Mouse (Mus musculus): ENCODE data around the gene Luzp4. TPM values are rescaled to one million over a fixed set of nuclear protein-coding genes. Genes with fewer than 3 reads are reported as not detected.
"Not testable (repeated sequence)": the region's sequence is repeated elsewhere in the genome, so short reads cannot be mapped to it uniquely, and the experiment has no call there.

The Luzp4 gene
- not detected in 2 replicates for total RNA-seq (2014; fragmentation: Nextera tagmentation)
- total RNA-seq (2017), result not detected in 2 replicates

DNA sequence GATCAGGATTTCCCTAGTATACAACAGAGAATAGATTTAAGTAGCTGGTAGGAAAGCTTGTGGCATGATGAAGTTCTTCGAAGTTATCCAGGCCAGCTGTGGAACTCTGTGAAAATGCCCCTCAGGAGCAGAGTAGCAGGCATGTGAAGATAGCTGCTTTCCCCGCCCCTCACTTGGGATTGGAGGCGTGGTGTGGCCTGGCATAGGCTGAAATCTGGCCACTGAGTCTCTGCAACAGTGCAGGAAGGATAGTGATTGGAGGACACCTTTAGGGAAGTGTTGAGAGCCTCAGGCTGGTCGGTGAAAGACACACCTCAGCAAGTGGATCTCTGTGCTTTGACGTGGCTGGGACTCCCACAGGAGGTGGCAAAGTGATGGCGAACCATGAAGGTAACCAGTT is at the start of gene Luzp4:
TSS of gene Luzp4 (plus strand) at position 301 of the 400 bp plus-strand sequence.
- ATAC-seq (replicated peaks; ENCODE audit: low FRiP score, low TSS enrichment, poor library complexity, severe bottlenecking), result not testable (repeated sequence)

DNA sequence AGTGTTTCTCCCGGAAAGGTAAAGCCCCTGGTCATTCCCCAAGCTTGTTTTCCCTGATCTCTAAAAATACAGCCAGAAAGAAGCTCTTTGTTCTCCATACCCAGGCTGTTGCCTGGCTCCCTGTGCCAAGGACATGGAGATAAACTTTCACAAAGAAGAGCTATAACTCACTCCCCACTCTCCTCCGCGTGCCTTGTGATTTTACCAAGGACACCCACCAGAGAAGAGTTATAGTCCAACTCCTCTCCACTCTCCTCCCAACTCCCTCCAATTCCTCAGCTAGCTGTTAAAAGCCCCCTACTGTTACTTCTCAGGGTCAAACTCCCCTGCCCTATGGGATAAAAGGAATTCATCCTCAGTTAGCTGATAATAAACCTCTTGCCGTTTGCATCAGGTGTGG is 15.6 kb upstream of the Luzp4 start:
- not testable (repeated sequence) for ATAC-seq (replicated peaks; ENCODE audit: low FRiP score, low TSS enrichment, poor library complexity, severe bottlenecking)

Other genes starting within 250 kb of the Luzp4 start
- not detected in 2 replicates for gene Gm8334, start 242.5 kb upstream of the Luzp4 start, total RNA-seq (2014; fragmentation: Nextera tagmentation)
- not detected in 2 replicates for gene Gm8334, start 242.5 kb upstream of the Luzp4 start, total RNA-seq (2017)
- not detected in 2 replicates for gene Gm15127, start 194.0 kb upstream of the Luzp4 start, total RNA-seq (2014; fragmentation: Nextera tagmentation)
- gene Gm15127, start 194.0 kb upstream of the Luzp4 start, total RNA-seq (2017), result not detected in 2 replicates
- not detected in 2 replicates for gene Ott, start 216.6 kb downstream of the Luzp4 start, total RNA-seq (2014; fragmentation: Nextera tagmentation)
- not detected in 2 replicates for gene Ott, start 216.6 kb downstream of the Luzp4 start, total RNA-seq (2017)

All from megakaryocyte-erythroid progenitor cell, adult 5-6 weeks (primary cell).